Mouse (Mus musculus) heart, postnatal 14 days (tissue): ENCODE measurements around the gene Gjc2. TPM values are rescaled to one million over a fixed set of nuclear protein-coding genes. Genes with fewer than 3 reads are reported as not detected.

Source experiments
- DNase-seq, 2 experiments: peaks; one replicate each; pipeline ENCODE4 v3.0.0; 2021 to 2022
- intact Hi-C: fragments of 180-260 bp; cut with DNase I; formaldehyde crosslinking; loops from one replicate; pipeline ENCODE4 v1.15.1; 2025
- total RNA-seq, 2 experiments: library from RNA; stranded (reverse); gene quantifications; 2 replicates each; pipeline ENCODE4 v1.2.3; 2021

The Gjc2 gene
- total RNA-seq, 2 experiments from 2014 or later: 1.1 TPM

GRCm38 (mm10) chr11:59164384-59164783 is 18.6 kb downstream of the Gjc2 start:
- no peak for DNase-seq
- intact Hi-C loops: no loop called here

- intact Hi-C loops: loop anchor here (1.0 kb wide), 1 partner anchor 20 kb away; the partner anchor contains the start of gene Gjc2
These were observed 19.5 kb downstream of the Gjc2 start, which contains the start of gene Iba57 for GRCm38 (mm10) chr11:59163255-59164236. Gene Iba57, minus strand, starts transcription at chr11:59163739.

GRCm38 (mm10) chr11:59162443-59163254 is 20.4 kb downstream of the Gjc2 start:
- DNase-seq: no peak
- intact Hi-C loops: loop anchor here (1.0 kb wide), 1 partner anchor 21 kb away; the partner anchor contains the start of gene Gjc2

More at GRCm38 (mm10) chr11:59163255-59164236, 19.5 kb downstream of the Gjc2 start, which contains the start of gene Iba57:
- DNase-seq: peak; percentile 95 to 98

- intact Hi-C loops: no loop called here
These were observed 21.6 kb downstream of the Gjc2 start for GRCm38 (mm10) chr11:59161398-59161797.

GRCm38 (mm10) chr11:59159558-59159957 is 23.5 kb downstream of the Gjc2 start:
- intact Hi-C loops: no loop called here
- DNase-seq: no peak

More at GRCm38 (mm10) chr11:59161398-59161797, 21.6 kb downstream of the Gjc2 start:
- peak; percentile 58 to 73 for DNase-seq

- intact Hi-C loops: no loop called here
- DNase-seq: no peak
These were observed 23.9 kb downstream of the Gjc2 start for GRCm38 (mm10) chr11:59159099-59159498.

GRCm38 (mm10) chr11:59155900-59156299 is 27.1 kb downstream of the Gjc2 start:
- no peak for DNase-seq
- intact Hi-C loops: no loop called here

- no peak for DNase-seq
- intact Hi-C loops: no loop called here
These were observed 28.8 kb downstream of the Gjc2 start for GRCm38 (mm10) chr11:59154220-59154619.

GRCm38 (mm10) chr11:59151729-59152128 is 31.3 kb downstream of the Gjc2 start:
- intact Hi-C loops: no loop called here
- DNase-seq: no peak

GRCm38 (mm10) chr11:59149302-59149701 is 33.7 kb downstream of the Gjc2 start:
- intact Hi-C loops: no loop called here
- DNase-seq: no peak

GRCm38 (mm10) chr11:59142962-59143361 is 40.1 kb downstream of the Gjc2 start:
- intact Hi-C loops: no loop called here

GRCm38 (mm10) chr11:59141772-59142370 is 41.1 kb downstream of the Gjc2 start:
- intact Hi-C loops: no loop called here
- no peak for DNase-seq

More at GRCm38 (mm10) chr11:59142962-59143361, 40.1 kb downstream of the Gjc2 start:
- DNase-seq: no peak

- DNase-seq: peak; percentile 37 to 53
- intact Hi-C loops: no loop called here
These were observed 44.2 kb downstream of the Gjc2 start for GRCm38 (mm10) chr11:59138537-59139486.

- DNase-seq: no peak
- intact Hi-C loops: no loop called here
These were observed 45.9 kb downstream of the Gjc2 start for GRCm38 (mm10) chr11:59136994-59137706.

- peak in 1 of 2 experiments; percentile 26 for DNase-seq
- intact Hi-C loops: no loop called here
These were observed 47.0 kb downstream of the Gjc2 start, which contains the start of gene Obscn for GRCm38 (mm10) chr11:59135904-59136452. Gene Obscn, minus strand, starts transcription at chr11:59136402.

- intact Hi-C loops: no loop called here
- DNase-seq: no peak
These were observed 47.8 kb downstream of the Gjc2 start for GRCm38 (mm10) chr11:59135051-59135820.

GRCm38 (mm10) chr11:59134373-59134997 is 48.5 kb downstream of the Gjc2 start:
- peak; percentile 19 to 20 for DNase-seq
- intact Hi-C loops: no loop called here
